Mouse (Mus musculus): ENCODE measurements around the gene Rps15. TPM values are rescaled to one million over a fixed set of nuclear protein-coding genes. Genes with fewer than 3 reads are reported as not detected.

The Rps15 gene
- polyA plus RNA-seq, 1 experiment from 2014 or later = 643 TPM

- no peaks in the 10 kb centered on the region for H3K9me3 ChIP-seq
- H3K4me2 ChIP-seq (replicated peaks) = no peak overlapping the region
- H3K9ac ChIP-seq = no peak overlapping the region
- H3K4me3 ChIP-seq = no peak overlapping the region
- no peak for ATAC-seq (ENCODE audit: low FRiP score, low read depth)
- peaks cover 35% of the 10 kb centered on the region for H3K4me1 ChIP-seq
- WGBS = 72% methylated on average over 54 of the region's 54 CpGs
- no peak overlapping the region for H3K27ac ChIP-seq
- peaks cover 61% of the 10 kb centered on the region for H3K27me3 ChIP-seq (replicated peaks)
- H3K36me3 ChIP-seq = peaks cover 98% of the 10 kb centered on the region
These were observed 20.6 kb downstream of the Rps15 start for GRCm38 (mm10) chr10:80312586-80313504.

- 47% methylated on average over 20 of the region's 20 CpGs for WGBS
- Histone ChIP-seq H3K27ac (no peak overlapping the region), H3K27me3 (replicated peaks) (peaks cover 61% of the 10 kb centered on the region)
These were observed 21.5 kb downstream of the Rps15 start for GRCm38 (mm10) chr10:80313627-80314201.

GRCm38 (mm10) chr10:80314494-80315001 lies 22.3 kb downstream of the Rps15 start:
- no peak overlapping the region for H3K4me2 ChIP-seq (replicated peaks)
- H3K27me3 ChIP-seq (replicated peaks) = peaks cover 61% of the 10 kb centered on the region
- H3K9me3 ChIP-seq = no peaks in the 10 kb centered on the region
- H3K4me3 ChIP-seq = no peak overlapping the region
- H3K27ac ChIP-seq = no peak overlapping the region
- WGBS = 54% methylated on average over 16 of the region's 16 CpGs
- H3K9ac ChIP-seq = no peak overlapping the region
- no peak for ATAC-seq (ENCODE audit: low FRiP score, low read depth)
- peaks cover 93% of the 10 kb centered on the region for H3K36me3 ChIP-seq
- H3K4me1 ChIP-seq = peaks cover 44% of the 10 kb centered on the region

More at GRCm38 (mm10) chr10:80313627-80314201, 21.5 kb downstream of the Rps15 start:
- no peak for ATAC-seq (ENCODE audit: low FRiP score, low read depth)
- H3K36me3 ChIP-seq = peaks cover 98% of the 10 kb centered on the region
- H3K4me1 ChIP-seq = peaks cover 36% of the 10 kb centered on the region
- H3K4me2 ChIP-seq (replicated peaks) = peak overlapping the region; percentile 1; the same call in 1 of the 2 replicates
- no peak overlapping the region for H3K9ac ChIP-seq
- no peak overlapping the region for H3K4me3 ChIP-seq
- H3K9me3 ChIP-seq = no peaks in the 10 kb centered on the region

- Histone ChIP-seq H3K4me2 (replicated peaks) (0 out of 2 replicates have a peak overlapping the region, but pooled peaks have one; percentile 3), H3K27ac (no peak overlapping the region), H3K9ac (0 out of 2 replicates have a peak overlapping the region, but pooled peaks have one; percentile 21), H3K4me3 (no peak overlapping the region), H3K4me1 (peaks cover 49% of the 10 kb centered on the region), H3K27me3 (replicated peaks) (peaks cover 61% of the 10 kb centered on the region), H3K36me3 (peaks cover 87% of the 10 kb centered on the region), H3K9me3 (no peaks in the 10 kb centered on the region)
- WGBS = 44% methylated on average over 27 of the region's 27 CpGs
- no peak for ATAC-seq (ENCODE audit: low FRiP score, low read depth)
These were observed 23.1 kb downstream of the Rps15 start for GRCm38 (mm10) chr10:80315315-80315714.

GRCm38 (mm10) chr10:80316359-80316781 lies 24.1 kb downstream of the Rps15 start:
- H3K4me2 ChIP-seq (replicated peaks) = no peak overlapping the region; the same call in 1 of the 2 replicates
- no peaks in the 10 kb centered on the region for H3K9me3 ChIP-seq
- H3K27ac ChIP-seq = no peak overlapping the region
- H3K27me3 ChIP-seq (replicated peaks) = peaks cover 51% of the 10 kb centered on the region
- no peak for ATAC-seq (ENCODE audit: low FRiP score, low read depth)
- 0 out of 2 replicates have a peak overlapping the region, but pooled peaks have one; percentile 29 for H3K9ac ChIP-seq
- 0 out of 2 replicates have a peak overlapping the region, but pooled peaks have one; percentile 7 for H3K4me3 ChIP-seq
- H3K4me1 ChIP-seq = peaks cover 52% of the 10 kb centered on the region
- WGBS = 21% methylated on average over 11 of the region's 11 CpGs
- H3K36me3 ChIP-seq = peaks cover 77% of the 10 kb centered on the region

- peaks cover 52% of the 10 kb centered on the region for H3K4me1 ChIP-seq
These were observed 24.8 kb downstream of the Rps15 start for GRCm38 (mm10) chr10:80317011-80317410.

GRCm38 (mm10) chr10:80320340-80320760 lies 28.1 kb downstream of the Rps15 start, which contains the start of gene 2310011J03Rik:
Gene 2310011J03Rik, minus strand, starts transcription at chr10:80320537.
- Histone ChIP-seq H3K36me3 (peaks cover 37% of the 10 kb centered on the region), H3K4me2 (replicated peaks) (peak within 1 kb of the TSS; percentile 94), H3K4me1 (peaks cover 52% of the 10 kb centered on the region), H3K9me3 (no peaks in the 10 kb centered on the region), H3K27ac (no peak within 1 kb of the TSS), H3K27me3 (replicated peaks) (peaks cover 25% of the 10 kb centered on the region), H3K9ac (peak within 1 kb of the TSS; percentile 66), H3K4me3 (peak within 1 kb of the TSS; percentile 73)
- WGBS = under 1% methylated on average over 34 of the region's 34 CpGs
- peak; percentile 40; the same call in 1 of the 2 replicates for ATAC-seq (ENCODE audit: low FRiP score, low read depth)

More at GRCm38 (mm10) chr10:80317011-80317410, 24.8 kb downstream of the Rps15 start:
- Histone ChIP-seq H3K9ac (no peak overlapping the region), H3K27me3 (replicated peaks) (peaks cover 47% of the 10 kb centered on the region), H3K4me3 (no peak overlapping the region), H3K27ac (no peak overlapping the region), H3K36me3 (peaks cover 70% of the 10 kb centered on the region), H3K9me3 (no peaks in the 10 kb centered on the region), H3K4me2 (replicated peaks) (no peak overlapping the region)
- no peak for ATAC-seq (ENCODE audit: low FRiP score, low read depth)
- 34% methylated on average over 10 of the region's 10 CpGs for WGBS

GRCm38 (mm10) chr10:80321014-80321669 lies 28.9 kb downstream of the Rps15 start:
- Histone ChIP-seq H3K36me3 (peaks cover 29% of the 10 kb centered on the region), H3K4me3 (no peak overlapping the region), H3K4me2 (replicated peaks) (no peak overlapping the region), H3K27me3 (replicated peaks) (peaks cover 20% of the 10 kb centered on the region), H3K27ac (no peak overlapping the region), H3K9me3 (no peaks in the 10 kb centered on the region), H3K9ac (no peak overlapping the region), H3K4me1 (peaks cover 45% of the 10 kb centered on the region)
- 77% methylated on average over 6 of the region's 6 CpGs for WGBS
- ATAC-seq (ENCODE audit: low FRiP score, low read depth) = no peak

- no peak overlapping the region for H3K4me3 ChIP-seq
These were observed 29.7 kb downstream of the Rps15 start for GRCm38 (mm10) chr10:80321670-80322581.

GRCm38 (mm10) chr10:80322811-80323211 lies 30.6 kb downstream of the Rps15 start:
- peak overlapping the region; percentile 42 for H3K4me3 ChIP-seq
- peak overlapping the region; percentile 96 for H3K4me2 ChIP-seq (replicated peaks)
- WGBS = 4% methylated on average over 28 of the region's 28 CpGs
- no peaks in the 10 kb centered on the region for H3K9me3 ChIP-seq
- peaks cover 12% of the 10 kb centered on the region for H3K36me3 ChIP-seq
- peaks cover 35% of the 10 kb centered on the region for H3K4me1 ChIP-seq
- peak overlapping the region; percentile 62 for H3K9ac ChIP-seq
- H3K27me3 ChIP-seq (replicated peaks) = peaks cover 13% of the 10 kb centered on the region
- ATAC-seq (ENCODE audit: low FRiP score, low read depth) = no peak; the same call in 1 of the 2 replicates
- no peak overlapping the region for H3K27ac ChIP-seq

More at GRCm38 (mm10) chr10:80321670-80322581, 29.7 kb downstream of the Rps15 start:
- WGBS = 90% methylated on average over 21 of the region's 21 CpGs
- Histone ChIP-seq H3K36me3 (peaks cover 21% of the 10 kb centered on the region), H3K9me3 (no peaks in the 10 kb centered on the region), H3K27ac (no peak overlapping the region), H3K9ac (no peak overlapping the region), H3K27me3 (replicated peaks) (peaks cover 13% of the 10 kb centered on the region), H3K4me2 (replicated peaks) (peak overlapping the region; percentile 96; the same call in 1 of the 2 replicates), H3K4me1 (peaks cover 39% of the 10 kb centered on the region)
- no peak for ATAC-seq (ENCODE audit: low FRiP score, low read depth)
